Mouse (Mus musculus) brown adipose tissue, adult 24 weeks (tissue): ENCODE data around the gene L1td1. TPM values are rescaled to one million over a fixed set of nuclear protein-coding genes. Genes with fewer than 3 reads are reported as not detected.

Source experiments
- H3K27ac ChIP-seq: fragments of 200-500 bp; replicated peaks from 2 replicates; pipeline ENCODE4 v1.5.1; 2012; ENCODE audit warnings: low read depth, mild to moderate bottlenecking, low read length
- H3K4me1 ChIP-seq: fragments of 200-500 bp; 2 replicates; pipeline ENCODE4 v1.6.1; 2012; ENCODE audit warnings: low read length, mixed read lengths; ENCODE audit not compliant: control insufficient read depth, insufficient read depth, insufficient read length
- H3K4me3 ChIP-seq: fragments of 200-500 bp; 2 replicates; pipeline ENCODE4 v1.5.1; 2012; ENCODE audit warnings: low read depth, mild to moderate bottlenecking, low read length, moderate library complexity; ENCODE audit not compliant: insufficient read depth
- polyA plus RNA-seq: library from polyadenylated mRNA; stranded (reverse); fragments of >200 nt; gene quantifications from 2 replicates; pipeline ENCODE4 v1.2.4, GENCODE M21; 2012; ENCODE audit not compliant: missing spikeins, insufficient read depth, insufficient read length

L1td1 gene
- polyA plus RNA-seq: not detected in 2 replicates

DNA sequence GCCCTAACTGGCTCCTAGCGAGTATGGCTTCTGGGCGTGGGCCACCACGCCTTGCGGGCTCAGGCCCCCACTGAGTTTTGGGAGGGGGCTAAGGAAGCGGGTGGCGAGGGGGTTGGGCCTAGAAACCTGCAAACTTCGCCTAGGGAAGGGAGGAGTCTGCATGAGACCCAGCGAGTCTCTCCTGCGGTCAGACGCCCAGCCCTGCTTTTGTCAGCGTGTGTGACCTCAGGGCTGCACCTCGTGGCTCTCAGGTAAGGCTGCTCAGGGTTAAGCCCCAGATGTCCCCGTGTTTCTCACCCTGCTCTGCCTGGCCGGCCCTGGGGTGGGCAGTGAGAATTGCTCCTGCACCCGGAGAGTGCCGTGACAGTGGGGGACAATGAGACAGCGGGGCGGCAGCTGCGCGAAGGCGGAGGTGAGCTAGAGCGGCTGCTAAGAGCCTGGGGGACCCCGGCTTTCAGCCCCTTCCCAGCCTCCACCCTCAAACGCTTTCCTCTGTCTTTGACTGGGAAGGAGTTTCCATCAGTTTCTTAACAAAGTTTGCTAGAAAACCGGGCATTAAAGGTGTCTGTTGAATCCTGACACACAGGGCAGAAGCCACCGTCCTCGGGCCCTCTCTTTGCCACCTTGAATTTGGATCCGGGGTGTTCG is at the start of gene L1td1:
L1td1 (plus strand) TSS at position 145 of the 648 bp plus-strand sequence.
- no peak within 1 kb of the TSS for H3K27ac ChIP-seq
- H3K4me1 ChIP-seq: peaks cover 2% of the 10 kb centered on the region; the same call in 1 of the 2 replicates
- no peak within 1 kb of the TSS; the same call in 1 of the 2 replicates for H3K4me3 ChIP-seq

DNA sequence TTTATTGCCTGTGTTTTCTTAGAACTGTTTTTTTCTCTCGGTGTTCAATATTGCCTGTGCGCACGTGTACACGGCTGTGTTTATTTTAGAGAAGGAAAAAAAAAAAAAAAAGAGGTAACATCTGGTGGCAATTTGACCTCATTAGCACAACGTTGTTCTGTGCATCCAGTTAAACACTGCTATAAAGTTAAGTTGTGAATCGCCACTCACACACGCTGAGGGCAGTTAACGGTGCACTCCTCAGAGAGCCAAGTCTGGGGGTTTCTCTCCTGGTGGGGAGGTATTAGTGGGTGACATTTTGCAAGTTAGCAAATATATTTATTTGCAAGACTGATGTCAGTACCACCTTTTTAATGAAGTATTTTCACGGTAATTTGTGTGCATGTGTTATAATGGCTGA is 49.0 kb upstream of the L1td1 start:
- no peaks in the 10 kb centered on the region for H3K4me1 ChIP-seq
- H3K4me3 ChIP-seq: no peak overlapping the region

DNA sequence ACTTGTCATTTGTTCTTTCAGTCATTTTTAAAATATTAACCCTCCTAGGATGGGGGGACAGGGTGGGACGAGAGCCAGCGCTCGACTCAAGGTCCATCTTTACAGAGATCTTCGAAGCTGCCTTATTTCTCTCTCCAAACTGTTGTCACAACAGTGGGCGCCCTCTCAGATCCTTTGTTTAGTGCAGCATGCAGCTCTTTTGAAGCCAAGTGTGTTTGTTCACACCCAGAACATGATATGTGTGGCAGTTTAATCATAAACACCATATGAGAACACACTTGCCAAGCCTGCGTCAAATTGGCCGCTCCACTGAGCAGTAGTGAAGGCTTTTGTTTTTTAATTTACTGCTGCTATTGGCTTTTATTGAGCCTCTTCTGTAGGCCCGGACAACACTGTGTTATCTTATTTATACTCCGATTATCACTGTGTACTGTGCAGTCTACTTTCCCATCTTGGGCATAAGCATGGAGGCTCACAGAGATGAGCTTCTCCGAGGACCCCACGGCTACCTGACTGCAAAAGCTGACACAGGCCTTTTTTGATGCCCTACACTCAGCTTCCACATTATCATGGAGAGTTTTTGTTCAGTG is 39.8 kb upstream of the L1td1 start:
- H3K4me3 ChIP-seq: no peak overlapping the region
- no peaks in the 10 kb centered on the region for H3K4me1 ChIP-seq
- H3K27ac ChIP-seq: no peak overlapping the region

More for the DNA sequence above, 49.0 kb upstream of the L1td1 start:
- no peak overlapping the region for H3K27ac ChIP-seq

DNA sequence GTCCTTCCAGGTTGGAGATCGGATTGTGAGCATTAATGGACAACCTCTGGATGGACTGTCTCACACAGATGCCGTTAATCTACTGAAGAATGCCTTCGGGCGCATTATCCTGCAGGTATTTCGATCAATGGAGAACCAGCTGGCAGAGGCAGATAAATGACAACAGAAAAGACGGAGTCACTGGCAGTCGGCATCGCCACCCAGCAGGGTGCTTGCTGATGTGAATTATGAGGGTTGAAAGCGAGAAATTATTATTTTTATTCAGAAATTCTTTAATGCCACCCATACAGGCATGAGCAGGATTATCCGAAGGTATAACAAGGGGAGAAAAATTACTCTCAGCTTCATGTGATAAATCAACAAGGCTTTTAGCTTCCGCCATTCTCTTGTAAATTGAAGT is 38.4 kb upstream of the L1td1 start:
- no peak overlapping the region for H3K4me3 ChIP-seq
- no peaks in the 10 kb centered on the region for H3K4me1 ChIP-seq
- no peak overlapping the region for H3K27ac ChIP-seq

DNA sequence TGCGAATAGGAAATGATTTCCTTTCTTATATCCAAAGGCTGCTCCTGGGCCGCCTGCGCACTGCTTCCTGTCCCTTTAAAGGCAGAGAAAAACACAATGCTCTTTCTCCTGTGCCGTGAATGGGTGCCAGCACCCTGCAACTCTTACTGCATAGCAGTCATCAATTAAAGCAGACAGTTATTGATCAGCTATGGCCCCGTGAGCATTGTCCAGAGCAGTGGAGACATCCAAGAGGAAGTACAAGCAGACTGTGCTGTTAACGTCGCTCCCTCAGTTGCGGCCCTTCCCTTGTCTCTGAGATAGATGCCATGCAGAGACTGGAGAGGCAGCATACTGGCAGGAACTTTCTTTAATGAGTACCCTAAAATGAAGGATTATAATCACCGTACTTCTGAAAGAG is 38.0 kb upstream of the L1td1 start:
- H3K27ac ChIP-seq: no peak overlapping the region
- no peak overlapping the region for H3K4me3 ChIP-seq
- H3K4me1 ChIP-seq: no peaks in the 10 kb centered on the region

DNA sequence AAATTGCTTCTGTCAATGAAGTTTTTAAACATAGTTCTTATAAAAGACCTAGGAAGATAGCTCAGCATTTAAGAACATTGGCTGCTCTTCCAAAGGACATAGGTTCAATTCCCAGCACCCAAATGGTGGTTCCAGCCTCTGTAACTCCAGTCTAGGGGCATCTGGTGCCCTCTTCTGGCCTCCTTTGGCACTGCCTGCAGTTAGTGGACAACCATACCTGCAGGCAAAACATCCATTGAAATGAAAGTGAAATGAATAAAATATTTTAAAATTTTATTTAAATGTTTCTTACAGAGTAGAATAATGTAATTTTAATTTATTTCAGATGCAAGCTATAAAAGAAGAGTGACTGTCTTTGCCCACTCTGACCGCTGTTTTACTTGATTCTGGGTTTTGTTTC is 36.5 kb upstream of the L1td1 start:
- no peaks in the 10 kb centered on the region for H3K4me1 ChIP-seq
- H3K4me3 ChIP-seq: no peak overlapping the region
- no peak overlapping the region for H3K27ac ChIP-seq

DNA sequence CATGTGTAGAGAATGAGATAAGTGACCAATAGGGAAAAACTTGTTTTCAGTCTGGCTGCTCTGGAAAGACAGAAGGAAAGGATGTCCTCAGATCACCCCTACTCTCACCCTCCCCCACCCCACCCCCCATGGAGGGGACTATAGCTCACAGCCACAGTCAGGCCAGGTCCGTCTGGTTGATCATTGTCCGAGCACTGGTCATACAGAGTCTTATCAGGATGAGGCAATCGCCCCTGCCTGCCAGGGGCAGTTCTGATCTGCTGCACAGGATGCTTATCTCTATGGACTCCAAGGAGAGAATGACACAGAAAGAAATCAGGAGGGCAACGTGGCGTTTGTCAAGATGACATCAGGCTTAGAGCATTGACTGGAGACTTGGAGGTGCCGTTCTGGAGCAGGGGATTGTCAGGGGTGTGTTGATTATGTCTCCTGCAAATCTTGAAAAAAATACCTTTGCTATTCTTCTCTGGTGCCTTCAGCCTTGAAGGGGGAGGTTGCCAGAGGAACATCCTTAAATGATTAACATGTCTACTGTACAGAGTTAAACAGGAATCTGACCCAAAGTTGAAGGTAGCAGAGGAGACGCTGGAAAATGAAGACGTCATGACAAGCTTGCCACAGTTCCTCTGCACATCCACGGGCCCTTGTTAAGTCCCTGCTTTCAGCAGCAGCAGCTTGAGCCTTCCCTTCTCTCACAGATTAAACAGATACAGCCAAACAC is 32.9 kb upstream of the L1td1 start:
- Histone ChIP-seq H3K27ac (no peak overlapping the region), H3K4me1 (no peaks in the 10 kb centered on the region), H3K4me3 (no peak overlapping the region)

DNA sequence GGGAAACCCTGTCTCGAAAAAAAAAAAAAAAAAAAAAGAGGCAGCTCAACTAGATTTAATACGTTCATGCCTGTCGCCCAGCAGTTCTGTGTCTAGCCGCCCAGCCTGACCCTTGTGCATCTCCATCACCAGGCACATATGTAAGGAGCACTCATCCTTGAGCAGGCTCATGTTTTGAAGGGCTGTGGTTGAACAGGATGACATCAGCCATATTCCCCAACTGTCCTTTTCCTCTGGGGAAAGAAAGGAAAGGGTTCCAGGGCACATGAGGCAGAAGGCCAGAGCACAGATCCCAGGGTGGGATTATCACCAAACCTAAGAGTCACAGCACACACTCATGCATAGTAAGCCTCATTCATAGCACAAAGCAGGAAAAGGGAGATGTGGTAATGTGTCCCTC is 28.6 kb upstream of the L1td1 start:
- H3K4me1 ChIP-seq: no peaks in the 10 kb centered on the region
- no peak overlapping the region for H3K27ac ChIP-seq
- no peak overlapping the region for H3K4me3 ChIP-seq

DNA sequence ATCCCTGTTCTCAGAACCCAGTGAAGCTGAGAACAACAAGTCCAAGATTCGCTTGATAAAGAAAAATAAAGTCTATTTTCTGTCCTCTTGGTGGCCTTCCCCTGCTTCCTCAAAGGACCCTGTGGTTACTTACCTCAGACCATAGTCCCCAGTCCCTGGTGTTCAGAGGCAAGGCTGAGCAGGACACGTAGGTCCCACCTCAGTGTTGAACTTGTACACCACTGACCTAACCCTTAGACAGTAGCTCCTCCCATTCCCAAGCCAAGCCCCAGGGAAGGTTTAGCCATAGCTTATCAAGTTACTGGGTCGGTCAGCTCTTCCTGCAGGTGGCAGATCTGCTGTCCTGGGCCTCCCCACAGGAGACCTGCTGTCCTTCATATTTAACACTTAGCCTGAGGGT is 27.6 kb upstream of the L1td1 start:
- no peak overlapping the region for H3K27ac ChIP-seq
- no peak overlapping the region for H3K4me3 ChIP-seq
- no peaks in the 10 kb centered on the region for H3K4me1 ChIP-seq

DNA sequence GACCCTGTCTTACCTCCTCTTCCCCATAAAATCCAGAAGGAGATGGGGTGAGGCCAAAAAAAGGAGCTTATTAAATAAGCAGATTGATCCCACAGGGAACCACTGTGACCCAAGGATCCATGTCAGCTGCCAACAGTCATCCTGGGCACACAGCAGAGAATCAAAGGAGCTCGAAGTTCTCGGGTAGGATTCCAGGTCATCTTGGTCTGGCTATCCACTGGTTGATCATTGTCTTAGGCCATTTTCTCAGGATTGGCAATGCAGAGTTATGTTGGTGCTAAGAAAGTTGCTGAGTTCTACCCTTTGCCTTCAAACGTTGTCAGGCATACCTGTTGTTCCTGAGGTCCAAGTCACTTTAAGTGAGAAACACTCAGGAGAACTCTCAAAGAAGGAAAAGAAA is 26.4 kb upstream of the L1td1 start:
- Histone ChIP-seq H3K4me1 (no peaks in the 10 kb centered on the region), H3K27ac (no peak overlapping the region), H3K4me3 (no peak overlapping the region)

DNA sequence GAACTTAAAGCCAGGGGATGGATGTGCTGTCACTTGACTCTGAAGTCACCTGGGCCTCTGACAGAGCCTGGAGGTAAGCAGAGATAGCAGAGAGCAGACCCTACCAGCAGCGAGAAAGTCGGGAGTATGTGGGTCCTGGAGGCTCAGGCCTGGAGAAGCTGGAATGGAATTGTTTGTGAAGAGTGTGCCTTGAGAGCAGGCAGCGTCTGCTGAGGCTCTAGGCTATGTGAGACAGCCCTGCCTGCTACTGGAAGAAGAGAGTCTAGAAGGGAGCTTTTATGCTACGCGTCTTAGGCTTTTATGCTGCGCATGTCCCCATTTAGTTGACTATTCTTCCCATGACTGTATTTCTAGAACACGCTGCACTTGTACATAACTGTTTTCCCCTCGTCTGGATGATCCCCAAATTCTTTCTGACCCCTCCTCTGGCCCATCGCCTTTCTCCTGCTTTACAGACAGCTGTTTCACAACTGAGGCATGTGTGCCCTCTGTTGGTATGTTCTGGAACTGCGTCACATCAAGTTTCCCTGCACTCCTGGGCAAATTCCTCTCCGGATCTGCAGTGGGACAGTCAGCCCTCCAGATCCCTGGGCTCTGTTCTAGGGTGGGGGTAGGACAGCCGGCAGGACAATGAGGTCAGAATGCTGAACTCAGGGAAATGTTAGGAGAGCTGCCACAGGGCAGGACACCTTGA is 24.2 kb upstream of the L1td1 start:
- Histone ChIP-seq H3K4me1 (no peaks in the 10 kb centered on the region), H3K4me3 (no peak overlapping the region), H3K27ac (no peak overlapping the region)

DNA sequence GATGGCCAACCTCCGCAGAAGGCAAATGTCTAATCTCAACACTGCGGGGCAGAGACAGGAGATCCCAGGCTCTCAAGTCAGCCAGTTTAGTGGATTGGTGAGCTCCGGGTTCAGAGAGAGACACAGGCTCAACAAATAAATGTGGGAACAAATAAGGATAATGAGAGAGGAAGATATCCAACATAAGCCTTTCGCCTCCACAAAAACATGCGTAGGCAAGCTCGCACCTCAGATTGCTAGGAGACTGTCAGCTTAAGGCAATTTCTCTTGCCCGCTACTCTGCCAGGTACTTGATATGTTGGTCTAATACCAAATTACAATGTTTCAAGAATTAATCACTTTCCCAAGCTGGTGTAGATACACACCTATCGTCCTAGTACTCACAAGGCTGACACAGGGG is 15.6 kb upstream of the L1td1 start:
- Histone ChIP-seq H3K4me1 (no peaks in the 10 kb centered on the region), H3K4me3 (no peak overlapping the region), H3K27ac (no peak overlapping the region)

DNA sequence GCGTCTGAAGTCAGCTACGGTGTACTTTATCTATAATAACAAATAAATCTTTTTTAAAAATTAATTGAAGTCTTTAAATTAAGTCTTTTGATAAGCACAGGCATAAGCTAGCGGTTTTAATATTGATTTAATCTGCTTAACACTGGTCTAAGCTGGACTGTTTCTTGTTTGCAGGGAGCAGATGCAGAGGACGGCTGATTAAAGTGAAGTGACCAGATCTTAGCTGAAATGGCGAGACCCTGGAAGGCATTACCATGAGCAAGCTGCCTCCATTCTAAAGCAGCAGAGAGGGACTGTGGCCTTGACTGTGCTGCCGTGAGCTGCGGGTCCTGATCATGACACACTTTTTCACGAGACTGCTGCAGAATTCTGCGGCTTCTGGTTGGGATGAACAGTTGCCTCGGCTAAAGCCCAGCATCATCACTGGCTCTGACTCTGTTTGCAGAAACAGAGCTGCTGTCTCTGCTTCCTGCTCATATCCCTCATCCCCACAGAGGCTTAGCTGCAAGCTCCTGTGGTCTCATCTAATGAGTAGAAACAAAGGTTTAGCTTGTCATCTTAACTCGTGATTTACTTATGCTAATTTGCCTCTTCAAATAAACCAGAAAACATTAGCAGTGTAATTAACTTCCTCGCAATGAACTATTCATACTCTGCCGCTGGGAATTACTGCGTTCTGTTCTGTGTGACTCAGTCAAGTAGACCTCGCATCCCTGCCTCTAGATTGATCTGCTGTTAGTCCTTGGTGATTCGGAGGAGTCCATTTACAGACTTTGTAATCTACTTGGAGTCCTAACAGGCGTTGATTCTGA is 8.6 kb upstream of the L1td1 start:
- no peak overlapping the region for H3K4me3 ChIP-seq
- H3K27ac ChIP-seq: no peak overlapping the region
- no peaks in the 10 kb centered on the region for H3K4me1 ChIP-seq

DNA sequence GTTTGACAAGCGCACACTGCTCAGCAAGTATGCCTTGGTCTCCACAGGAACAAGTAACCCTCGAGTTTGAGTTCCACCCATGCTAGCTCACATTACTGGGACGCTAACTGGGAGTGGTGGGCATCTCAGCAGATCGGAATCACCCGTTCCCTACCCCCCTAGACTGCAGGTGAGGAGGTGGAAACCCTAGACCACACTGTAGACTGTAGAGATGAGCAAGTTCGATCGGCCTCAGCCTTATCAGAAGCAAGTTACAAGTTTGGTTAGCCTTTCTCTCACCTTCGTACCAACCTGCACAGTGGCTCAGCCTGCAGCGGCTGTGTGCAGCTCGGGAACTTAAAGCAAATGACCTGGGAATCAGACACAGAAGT is 8.0 kb upstream of the L1td1 start:
- no peaks in the 10 kb centered on the region for H3K4me1 ChIP-seq
- H3K4me3 ChIP-seq: no peak overlapping the region
- H3K27ac ChIP-seq: no peak overlapping the region

DNA sequence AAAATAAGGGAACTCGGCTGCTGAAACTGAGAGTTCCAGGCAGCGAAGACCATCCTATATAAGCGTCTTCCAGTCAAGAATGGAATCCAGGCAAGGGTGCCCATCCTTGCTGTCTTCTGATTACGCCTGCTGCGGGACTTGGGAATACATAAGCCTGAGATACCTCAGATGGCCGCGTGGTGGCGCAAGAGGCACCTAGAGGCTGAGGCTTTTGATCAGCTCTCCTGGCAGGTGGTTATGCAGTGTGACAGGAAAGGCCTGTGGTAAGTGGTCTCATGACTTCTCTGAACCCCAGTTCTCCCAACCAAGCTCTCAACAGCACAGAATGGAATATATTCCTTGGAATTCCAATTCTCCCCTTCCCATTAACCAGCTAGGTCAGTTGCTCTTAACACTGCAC is 4.1 kb upstream of the L1td1 start:
- H3K4me1 ChIP-seq: peaks cover 2% of the 10 kb centered on the region; the same call in 1 of the 2 replicates
- H3K4me3 ChIP-seq: no peak overlapping the region
- no peak overlapping the region for H3K27ac ChIP-seq
